Mouse (Mus musculus) heart, postnatal 0 days (tissue): ENCODE results near the gene Flnc. TPM values are rescaled to one million over a fixed set of nuclear protein-coding genes. Genes with fewer than 3 reads are reported as not detected.

ENCODE experiments used
- ATAC-seq: fragments of 200-750 bp; cut with Nextera tagmentation; 2 replicates; pipeline ENCODE4 v1.8.0; 2017; ENCODE audit warnings: low read depth, moderate number of reproducible peaks, moderate library complexity; ENCODE audit not compliant: insufficient read depth
- DNase-seq: peaks from one replicate; pipeline ENCODE4 v3.0.0-alpha.2; 2016; ENCODE audit warnings: low spot score
- H3K27ac ChIP-seq: fragments of 300-500 bp; sonication (generic); 2 replicates; pipeline ENCODE4 v1.5.1; 2014; ENCODE audit warnings: low read depth, mild to moderate bottlenecking
- H3K27me3 ChIP-seq: fragments of 300-500 bp; sonication (generic); 2 replicates; pipeline ENCODE4 v1.6.1; 2014; ENCODE audit warnings: low read length, mixed read lengths; ENCODE audit not compliant: control insufficient read depth, insufficient read depth
- H3K36me3 ChIP-seq: fragments of 300-500 bp; sonication (generic); replicated peaks from 2 replicates; pipeline ENCODE4 v1.6.1; 2014; ENCODE audit warnings: low read length, mixed read lengths; ENCODE audit not compliant: control insufficient read depth, insufficient read depth
- H3K4me1 ChIP-seq: fragments of 300-500 bp; sonication (generic); 2 replicates; pipeline ENCODE4 v1.6.1; 2014; ENCODE audit warnings: antibody characterized with exemption; ENCODE audit not compliant: control insufficient read depth, insufficient read depth
- H3K4me2 ChIP-seq: fragments of 300-500 bp; sonication (generic); 2 replicates; pipeline ENCODE4 v1.6.1; 2014; ENCODE audit warnings: low read depth, mild to moderate bottlenecking, low read length, moderate library complexity
- H3K4me3 ChIP-seq: fragments of 300-500 bp; sonication (generic); 2 replicates; pipeline ENCODE4 v1.5.1; 2014; ENCODE audit warnings: low read depth, low read length
- H3K9ac ChIP-seq: fragments of 300-500 bp; sonication (generic); replicated peaks from 2 replicates; pipeline ENCODE4 v1.6.1; 2014; ENCODE audit warnings: low read depth, low read length, mixed read lengths
- H3K9me3 ChIP-seq: fragments of 300-500 bp; sonication (generic); replicated peaks from 2 replicates; pipeline ENCODE4 v1.6.1; 2016; ENCODE audit warnings: low read length; ENCODE audit not compliant: control insufficient read depth
- CTCF ChIP-seq: IDR thresholded peaks from 2 replicates; pipeline ENCODE4 v1.5.1; 2016; ENCODE audit warnings: antibody characterized with exemption, control low read depth, low read depth
- EP300 ChIP-seq: IDR thresholded peaks from 2 replicates; pipeline ENCODE4 v1.6.1; 2016; ENCODE audit warnings: antibody characterized with exemption, low read depth
- WGBS: fragments of 180-500 bp; shearing (Covaris S2); extraction: QIAGEN DNeasy Blood & Tissue Kit; methylation state at CpG from one replicate; pipeline ENCODE4 v1.1.7; 2014; 5-methylcytosine and 5-hydroxymethylcytosine counted together
- polyA plus RNA-seq: library from polyadenylated mRNA; unstranded; fragments of >200 nt; fragmentation: Nextera tagmentation; extraction: Ambion mirVana; gene quantifications from 2 replicates; pipeline ENCODE4 v1.2.1, GENCODE M21; 2015
- total RNA-seq: library from RNA; depleted of rRNA; stranded (reverse); fragments of >200 nt; gene quantifications from 2 replicates; pipeline ENCODE4 v1.2.3, GENCODE M21; 2014; ENCODE audit warnings: low replicate concordance

Flnc gene
- total and polyA plus RNA-seq, 2 experiments from 2014 or later = 24.3 to 241 TPM

DNA sequence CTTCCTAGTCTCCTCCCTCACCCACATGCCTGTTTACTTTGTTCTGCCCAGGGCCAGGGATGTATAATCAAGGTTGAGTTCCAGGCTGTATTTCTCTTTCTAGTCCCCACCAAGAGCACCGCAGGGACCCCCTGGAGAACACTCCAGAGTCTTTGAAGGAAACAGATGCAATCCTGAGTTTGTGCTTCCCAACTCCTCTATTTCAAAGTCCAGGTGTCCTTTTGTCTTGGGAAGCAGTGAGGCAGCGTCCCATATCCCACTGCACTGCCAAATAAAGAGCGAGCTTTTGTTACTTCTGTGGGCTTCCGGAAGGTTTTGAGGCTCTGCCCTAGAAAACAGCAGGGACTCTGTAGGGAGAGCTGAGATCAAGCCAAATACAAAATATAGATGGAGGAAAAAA, 33.2 kb upstream of the Flnc start:
- Histone ChIP-seq H3K9ac (no peak overlapping the region), H3K4me3 (no peak overlapping the region), H3K36me3 (no peaks in the 10 kb centered on the region), H3K27me3 (0 out of 2 replicates have a peak, but pooled peaks cover 5% of the 10 kb centered on the region), H3K27ac (no peak overlapping the region), H3K4me1 (peaks cover 10% of the 10 kb centered on the region), H3K9me3 (no peaks in the 10 kb centered on the region), H3K4me2 (no peak overlapping the region)
- WGBS = 91% methylated on average over 4 of the region's 4 CpGs
- ATAC-seq (no peak), DNase-seq (no peak)
- no peak for TF ChIP-seq CTCF
- TF ChIP-seq EP300 = no peak

GRCm38 (mm10) chr6:29402693-29403342, 30.2 kb upstream of the Flnc start:
- no peaks in the 10 kb centered on the region for H3K36me3 ChIP-seq
- TF ChIP-seq EP300 (no peak), CTCF (no peak)
- ATAC-seq = no peak
- H3K9me3 ChIP-seq = no peaks in the 10 kb centered on the region
- H3K4me3 ChIP-seq = no peak overlapping the region
- 8% methylated on average over 34 of the region's 34 CpGs for WGBS
- no peak for DNase-seq
- H3K4me2 ChIP-seq = no peak overlapping the region; the same call in 1 of the 2 replicates
- no peak overlapping the region for H3K9ac ChIP-seq
- H3K4me1 ChIP-seq = 0 out of 2 replicates have a peak, but pooled peaks cover 6% of the 10 kb centered on the region
- 0 out of 2 replicates have a peak, but pooled peaks cover 5% of the 10 kb centered on the region for H3K27me3 ChIP-seq
- no peak overlapping the region for H3K27ac ChIP-seq

DNA sequence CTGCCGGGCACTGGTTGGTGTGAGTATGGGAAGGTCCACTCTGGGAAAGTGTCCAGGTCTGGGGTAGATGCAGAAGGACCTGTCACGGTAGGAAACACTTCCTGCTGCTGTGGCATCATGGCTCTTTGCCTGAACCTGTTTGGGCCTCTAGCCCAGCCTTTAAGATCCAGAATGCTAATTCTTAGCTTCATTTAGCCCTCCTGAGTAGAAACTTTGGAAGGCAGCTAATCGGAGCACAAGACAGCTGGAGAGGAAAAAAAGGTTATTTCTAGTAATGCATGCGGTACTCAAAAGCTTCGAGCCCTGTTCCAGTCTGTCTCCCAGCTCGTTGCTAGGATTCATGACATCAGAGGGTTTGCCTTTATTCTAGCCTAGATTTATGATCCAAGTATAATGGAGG, 26.6 kb upstream of the Flnc start:
- no peak overlapping the region for H3K9ac ChIP-seq
- peaks cover 22% of the 10 kb centered on the region for H3K36me3 ChIP-seq
- TF ChIP-seq CTCF (no peak), EP300 (no peak)
- 0 out of 2 replicates have a peak, but pooled peaks cover 5% of the 10 kb centered on the region for H3K27me3 ChIP-seq
- ATAC-seq = no peak
- 0 out of 2 replicates have a peak, but pooled peaks cover 6% of the 10 kb centered on the region for H3K4me1 ChIP-seq
- H3K9me3 ChIP-seq = no peaks in the 10 kb centered on the region
- no peak overlapping the region for H3K4me3 ChIP-seq
- no peak for DNase-seq
- 80% methylated on average over 6 of the region's 6 CpGs for WGBS
- H3K4me2 ChIP-seq = no peak overlapping the region
- H3K27ac ChIP-seq = no peak overlapping the region

- WGBS = 71% methylated on average over 9 of the region's 9 CpGs
- Histone ChIP-seq H3K4me2 (no peak overlapping the region), H3K4me3 (no peak overlapping the region), H3K27ac (peak overlapping the region; percentile 48), H3K4me1 (no peaks in the 10 kb centered on the region), H3K27me3 (no peaks in the 10 kb centered on the region), H3K9ac (no peak overlapping the region), H3K36me3 (peaks cover 29% of the 10 kb centered on the region; the same call in 1 of the 2 replicates), H3K9me3 (no peaks in the 10 kb centered on the region)
- DNase-seq (no peak), ATAC-seq (no peak; the same call in 1 of the 2 replicates)
- TF ChIP-seq CTCF = no peak
- TF ChIP-seq EP300 = no peak
These were observed 17.6 kb upstream of the Flnc start for GRCm38 (mm10) chr6:29415446-29415845.

- H3K4me1 ChIP-seq = no peaks in the 10 kb centered on the region
- 85% methylated on average over 2 of the region's 2 CpGs for WGBS
- H3K4me2 ChIP-seq = no peak overlapping the region
- DNase-seq (no peak), ATAC-seq (no peak)
- H3K27me3 ChIP-seq = no peaks in the 10 kb centered on the region
- H3K4me3 ChIP-seq = no peak overlapping the region
- H3K36me3 ChIP-seq = peaks cover 4% of the 10 kb centered on the region; the same call in 1 of the 2 replicates
- no peak overlapping the region for H3K9ac ChIP-seq
- H3K9me3 ChIP-seq = no peaks in the 10 kb centered on the region
- H3K27ac ChIP-seq = no peak overlapping the region
- TF ChIP-seq EP300 (no peak), CTCF (no peak)
These were observed 12.5 kb upstream of the Flnc start for GRCm38 (mm10) chr6:29420596-29420995.

- 83% methylated on average over 8 of the region's 8 CpGs for WGBS
These were observed 7.9 kb upstream of the Flnc start for GRCm38 (mm10) chr6:29425118-29425517.

More at GRCm38 (mm10) chr6:29425118-29425517, 7.9 kb upstream of the Flnc start:
- no peaks in the 10 kb centered on the region for H3K36me3 ChIP-seq
- DNase-seq (no peak), ATAC-seq (no peak)
- TF ChIP-seq EP300 (no peak), CTCF (no peak)
- no peaks in the 10 kb centered on the region for H3K9me3 ChIP-seq
- H3K4me1 ChIP-seq = peaks cover 1% of the 10 kb centered on the region; the same call in 1 of the 2 replicates
- H3K4me2 ChIP-seq = no peak overlapping the region
- H3K27ac ChIP-seq = no peak overlapping the region
- no peak overlapping the region for H3K4me3 ChIP-seq
- H3K9ac ChIP-seq = no peak overlapping the region
- H3K27me3 ChIP-seq = no peaks in the 10 kb centered on the region
